Mouse (Mus musculus): Measurements from ENCODE around the gene 1110008P14Rik.

- TF ChIP-seq CTCF (conservative IDR thresholded peaks at IDR 0.05; ENCODE audit: low read length) = no peak
- TF ChIP-seq NANOG (IDR thresholded peaks at IDR 0.05; ENCODE audit: borderline replicate concordance, low read length) = no peak
- no peak for TF ChIP-seq POU5F1 (IDR thresholded peaks at IDR 0.05; ENCODE audit: borderline replicate concordance, low read length)
These were observed 38.4 kb downstream of the 1110008P14Rik start for GRCm38 (mm10) chr2:32343351-32343671.

Data from E14TG2a.4 (cell line).